Comparison of ENCODE assay signal across 16 mouse cellular contexts in the genomic region with DNA sequence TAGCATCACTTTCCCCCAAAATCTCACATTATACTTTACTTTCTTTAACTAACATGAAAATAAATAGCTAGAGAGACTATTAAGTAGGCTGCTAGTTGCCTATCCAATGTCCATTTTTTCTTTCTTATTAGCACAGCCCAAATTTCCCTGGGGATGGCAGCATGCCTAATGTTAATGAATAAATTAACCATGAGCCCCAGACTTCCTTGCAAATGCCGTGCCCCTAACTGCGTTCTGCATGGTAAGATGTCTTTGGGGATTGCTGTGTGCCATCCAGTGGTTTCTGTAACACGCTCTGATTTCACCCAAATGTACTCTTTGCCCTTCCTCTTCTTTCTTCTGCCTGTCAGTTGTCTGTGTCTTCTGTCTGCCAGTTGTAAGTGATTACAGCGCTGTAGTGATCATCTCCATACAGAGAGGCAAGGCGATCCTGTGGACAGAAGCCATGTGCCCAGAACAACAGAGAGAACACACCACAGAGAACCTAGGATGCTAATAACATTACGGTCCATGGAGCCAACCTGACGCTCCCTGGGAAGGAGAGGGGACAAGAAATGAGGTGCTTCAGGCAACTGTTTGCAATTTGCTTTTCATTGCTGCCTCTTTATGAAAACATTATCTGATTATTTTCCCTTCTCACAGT.
DNase-seq lines count a peak whose midpoint lies in the region; ATAC-seq and TF ChIP-seq lines count a peak whose summit lies in the region.
"Had no signal": no experiment of that assay in that cellular context is flagged by ENCODE, and none has a peak within 500 bp of the region (broad histone marks: within the 10 kb centered on the region; RNA-seq: fewer than 3 reads in every experiment).

No protein-coding gene starts in this region.

- no peak for TF ChIP-seq CTCF in cerebellum, adult 2 months (IDR thresholded peaks at IDR 0.05; ENCODE audit: borderline replicate concordance, insufficient read depth, low read depth, low read length)

- WGBS in cerebellum, adult 2 months = 15% methylated on average over 7 of the region's 7 CpGs
- WGBS in hindbrain, embryonic 12.5 days = 48% methylated on average over 7 of the region's 7 CpGs
- WGBS in neural tube, embryonic 13.5 days = 25% methylated on average over 7 of the region's 7 CpGs

- H3K9ac ChIP-seq in hindbrain, embryonic 12.5 days = no peak overlapping the region
- H3K9ac ChIP-seq in neural tube, embryonic 13.5 days = no peak overlapping the region
- H3K9ac ChIP-seq: kidney, embryonic 15.5 days; liver, embryonic 13.5 days; lung, embryonic 15.5 days had no signal

- no peak for TF ChIP-seq POLR2A in cerebellum, adult 2 months (IDR thresholded peaks at IDR 0.05; ENCODE audit: borderline replicate concordance, insufficient read depth, low read length)

- no peak overlapping the region for H3K4me3 ChIP-seq in cerebellum, adult 2 months (replicated peaks; ENCODE audit: insufficient read depth, low read depth, low read length)
- H3K4me3 ChIP-seq in hindbrain, embryonic 12.5 days = no peak overlapping the region
- no peak overlapping the region for H3K4me3 ChIP-seq in neural tube, embryonic 13.5 days
- H3K4me3 ChIP-seq: erythroblast, embryonic 14.5 days; kidney, embryonic 15.5 days; liver, embryonic 13.5 days; lung, embryonic 15.5 days had no signal

- peaks cover 5% of the 10 kb centered on the region for H3K4me1 ChIP-seq in cerebellum, adult 2 months (ENCODE audit: control insufficient read depth, insufficient read depth, low read length)
- peaks cover 15% of the 10 kb centered on the region for H3K4me1 ChIP-seq in hindbrain, embryonic 12.5 days
- H3K4me1 ChIP-seq in neural tube, embryonic 13.5 days (replicated peaks) = peaks cover 44% of the 10 kb centered on the region
- H3K4me1 ChIP-seq: kidney, embryonic 15.5 days; liver, embryonic 13.5 days; lung, embryonic 15.5 days had no signal

- intact Hi-C loops in left cerebral cortex, postnatal 4 days (cut with DNase I) = no loop called here
- intact Hi-C loops in left cerebral cortex, postnatal 14 days (cut with DNase I) = no loop called here

- peak; percentile 23 to 40 for DNase-seq in cerebellum, adult 2 months
- DNase-seq in cerebellum, adult 8-10 months = no peak
- peak; percentile 18 for DNase-seq in left cerebral cortex, postnatal 4 days
- DNase-seq in left cerebral cortex, postnatal 14 days (ENCODE audit: low spot score in 2 of 2) = no peak
- no peak for DNase-seq in liver
- DNase-seq in kidney, postnatal 36 days = no peak
- DNase-seq: adrenal gland, postnatal 10 days; heart, postnatal 14 days; liver, embryonic 13.5 days had no signal

- H3K9me3 ChIP-seq in hindbrain, embryonic 12.5 days (replicated peaks) = no peaks in the 10 kb centered on the region
- no peaks in the 10 kb centered on the region for H3K9me3 ChIP-seq in neural tube, embryonic 13.5 days
- H3K9me3 ChIP-seq: kidney, embryonic 15.5 days; liver, embryonic 13.5 days; lung, embryonic 15.5 days had no signal

- no peak overlapping the region for H3K27ac ChIP-seq in cerebellum, adult 2 months (ENCODE audit: insufficient read depth, low read length)
- peak overlapping the region; percentile 72 for H3K27ac ChIP-seq in hindbrain, embryonic 12.5 days
- peak overlapping the region; percentile 66 for H3K27ac ChIP-seq in neural tube, embryonic 13.5 days (replicated peaks)
- H3K27ac ChIP-seq: kidney, embryonic 15.5 days; liver, embryonic 13.5 days; lung, embryonic 15.5 days; macrophage had no signal

- no peaks in the 10 kb centered on the region for H3K36me3 ChIP-seq in hindbrain, embryonic 12.5 days
- no peaks in the 10 kb centered on the region for H3K36me3 ChIP-seq in neural tube, embryonic 13.5 days
- H3K36me3 ChIP-seq: kidney, embryonic 15.5 days; liver, embryonic 13.5 days; lung, embryonic 15.5 days had no signal

- H3K4me2 ChIP-seq in hindbrain, embryonic 12.5 days (replicated peaks) = no peak overlapping the region
- peak overlapping the region; percentile 5; the same call in 1 of the 2 replicates for H3K4me2 ChIP-seq in neural tube, embryonic 13.5 days
- H3K4me2 ChIP-seq: kidney, embryonic 15.5 days; liver, embryonic 13.5 days; lung, embryonic 15.5 days had no signal

- peak; percentile 71 for ATAC-seq in hindbrain, embryonic 12.5 days (ENCODE audit: low FRiP score)
- 0 out of 2 replicates have a peak, but pooled peaks have one; percentile 36 for ATAC-seq in neural tube, embryonic 13.5 days (ENCODE audit: low read depth)

- no peaks in the 10 kb centered on the region for H3K27me3 ChIP-seq in cerebellum, adult 2 months (ENCODE audit: control insufficient read depth, insufficient read depth, low read length)
- no peaks in the 10 kb centered on the region for H3K27me3 ChIP-seq in hindbrain, embryonic 12.5 days
- no peaks in the 10 kb centered on the region for H3K27me3 ChIP-seq in neural tube, embryonic 13.5 days
- H3K27me3 ChIP-seq: CH12.LX; kidney, embryonic 15.5 days; liver, embryonic 13.5 days; lung, embryonic 15.5 days had no signal

Comparison
In these comparisons a context has a peak if more than half of its experiments do, and no peak if none do; other contexts are left out.
1. DNase-seq: peak in cerebellum, adult 2 months (2 of 2) and left cerebral cortex, postnatal 4 days (single experiment); none in cerebellum, adult 8-10 months (single experiment), left cerebral cortex, postnatal 14 days (0 of 2), liver (single experiment) and kidney, postnatal 36 days (0 of 2).